Mouse (Mus musculus): ENCODE results near the gene Snx9. TPM values are rescaled to one million over a fixed set of nuclear protein-coding genes. Genes with fewer than 3 reads are reported as not detected.
A peak's percentile ranks its signal among the peaks of the same experiment; 100 is the strongest.

The Snx9 gene
- polyA plus RNA-seq, 1 experiment from 2014 or later = 31.3 TPM

- Histone ChIP-seq H3K4me3 (replicated peaks; ENCODE audit: low read length) (no peak overlapping the region), H3K4me1 (ENCODE audit: control insufficient read depth, insufficient read depth, low read length) (peaks cover 16% of the 10 kb centered on the region; the same call in 1 of the 2 replicates), H3K9ac (ENCODE audit: low read length) (no peak overlapping the region; the same call in 1 of the 2 replicates), H3K27ac (ENCODE audit: low read length) (peak overlapping the region; percentile 95), H3K27me3 (ENCODE audit: control insufficient read depth, insufficient read depth, low read length) (no peaks in the 10 kb centered on the region), H3K9me3 (replicated peaks; ENCODE audit: control insufficient read depth, low read length) (no peaks in the 10 kb centered on the region), H3K4me2 (ENCODE audit: low read depth, low read length) (peak overlapping the region; percentile 14; the same call in 1 of the 2 replicates), H3K36me3 (ENCODE audit: control insufficient read depth, insufficient read depth, low read length) (0 out of 2 replicates have a peak, but pooled peaks cover 9% of the 10 kb centered on the region)
- peak; percentile 90 for ATAC-seq (ENCODE audit: insufficient read depth, low FRiP score)
- 25% methylated on average over 7 of the region's 7 CpGs for WGBS
These were observed 52.0 kb downstream of the Snx9 start for GRCm38 (mm10) chr17:5893092-5893491.

- Histone ChIP-seq H3K36me3 (ENCODE audit: control insufficient read depth, insufficient read depth, low read length) (0 out of 2 replicates have a peak, but pooled peaks cover 9% of the 10 kb centered on the region), H3K27me3 (ENCODE audit: control insufficient read depth, insufficient read depth, low read length) (no peaks in the 10 kb centered on the region), H3K9ac (ENCODE audit: low read length) (peak overlapping the region; percentile 10; the same call in 1 of the 2 replicates), H3K9me3 (replicated peaks; ENCODE audit: control insufficient read depth, low read length) (no peaks in the 10 kb centered on the region), H3K27ac (ENCODE audit: low read length) (peak overlapping the region; percentile 95), H3K4me1 (ENCODE audit: control insufficient read depth, insufficient read depth, low read length) (peaks cover 16% of the 10 kb centered on the region; the same call in 1 of the 2 replicates), H3K4me3 (replicated peaks; ENCODE audit: low read length) (no peak overlapping the region), H3K4me2 (ENCODE audit: low read depth, low read length) (no peak overlapping the region)
- 63% methylated on average over 7 of the region's 7 CpGs for WGBS
- ATAC-seq (ENCODE audit: insufficient read depth, low FRiP score) = no peak
These were observed 52.5 kb downstream of the Snx9 start for GRCm38 (mm10) chr17:5893574-5894148.

- WGBS = 39% methylated on average over 4 of the region's 4 CpGs
- H3K4me3 ChIP-seq (replicated peaks; ENCODE audit: low read length) = no peak overlapping the region
These were observed 54.9 kb downstream of the Snx9 start for GRCm38 (mm10) chr17:5896066-5896465.

GRCm38 (mm10) chr17:5896607-5897006, 55.5 kb downstream of the Snx9 start:
- Histone ChIP-seq H3K9me3 (replicated peaks; ENCODE audit: control insufficient read depth, low read length) (no peaks in the 10 kb centered on the region), H3K27me3 (ENCODE audit: control insufficient read depth, insufficient read depth, low read length) (no peaks in the 10 kb centered on the region), H3K36me3 (ENCODE audit: control insufficient read depth, insufficient read depth, low read length) (peaks cover 4% of the 10 kb centered on the region; the same call in 1 of the 2 replicates), H3K4me3 (replicated peaks; ENCODE audit: low read length) (no peak overlapping the region), H3K4me2 (ENCODE audit: low read depth, low read length) (no peak overlapping the region), H3K4me1 (ENCODE audit: control insufficient read depth, insufficient read depth, low read length) (peaks cover 12% of the 10 kb centered on the region; the same call in 1 of the 2 replicates), H3K27ac (ENCODE audit: low read length) (peak overlapping the region; percentile 17; the same call in 1 of the 2 replicates), H3K9ac (ENCODE audit: low read length) (no peak overlapping the region)
- ATAC-seq (ENCODE audit: insufficient read depth, low FRiP score) = no peak
- 81% methylated on average over 7 of the region's 7 CpGs for WGBS

More at GRCm38 (mm10) chr17:5896066-5896465, 54.9 kb downstream of the Snx9 start:
- H3K9me3 ChIP-seq (replicated peaks; ENCODE audit: control insufficient read depth, low read length) = no peaks in the 10 kb centered on the region
- 0 out of 2 replicates have a peak overlapping the region, but pooled peaks have one; percentile 20 for H3K4me2 ChIP-seq (ENCODE audit: low read depth, low read length)
- peaks cover 12% of the 10 kb centered on the region; the same call in 1 of the 2 replicates for H3K4me1 ChIP-seq (ENCODE audit: control insufficient read depth, insufficient read depth, low read length)
- no peaks in the 10 kb centered on the region for H3K27me3 ChIP-seq (ENCODE audit: control insufficient read depth, insufficient read depth, low read length)
- peak overlapping the region; percentile 64 for H3K27ac ChIP-seq (ENCODE audit: low read length)
- H3K36me3 ChIP-seq (ENCODE audit: control insufficient read depth, insufficient read depth, low read length) = peaks cover 4% of the 10 kb centered on the region; the same call in 1 of the 2 replicates
- peak; percentile 76 for ATAC-seq (ENCODE audit: insufficient read depth, low FRiP score)
- no peak overlapping the region for H3K9ac ChIP-seq (ENCODE audit: low read length)

- ATAC-seq (ENCODE audit: insufficient read depth, low FRiP score) = no peak
- H3K27me3 ChIP-seq (ENCODE audit: control insufficient read depth, insufficient read depth, low read length) = no peaks in the 10 kb centered on the region
- H3K4me1 ChIP-seq (ENCODE audit: control insufficient read depth, insufficient read depth, low read length) = peaks cover 9% of the 10 kb centered on the region; the same call in 1 of the 2 replicates
- no peak overlapping the region for H3K9ac ChIP-seq (ENCODE audit: low read length)
- 89% methylated on average over 17 of the region's 17 CpGs for WGBS
- H3K9me3 ChIP-seq (replicated peaks; ENCODE audit: control insufficient read depth, low read length) = no peaks in the 10 kb centered on the region
- no peak overlapping the region for H3K27ac ChIP-seq (ENCODE audit: low read length)
- H3K4me3 ChIP-seq (replicated peaks; ENCODE audit: low read length) = no peak overlapping the region
- no peak overlapping the region for H3K4me2 ChIP-seq (ENCODE audit: low read depth, low read length)
- H3K36me3 ChIP-seq (ENCODE audit: control insufficient read depth, insufficient read depth, low read length) = peaks cover 4% of the 10 kb centered on the region; the same call in 1 of the 2 replicates
These were observed 56.4 kb downstream of the Snx9 start for GRCm38 (mm10) chr17:5897326-5898200.

- H3K4me2 ChIP-seq (ENCODE audit: low read depth, low read length) = no peak overlapping the region
- WGBS = 87% methylated on average over 6 of the region's 6 CpGs
- no peak overlapping the region for H3K4me3 ChIP-seq (replicated peaks; ENCODE audit: low read length)
- H3K9ac ChIP-seq (ENCODE audit: low read length) = no peak overlapping the region
- no peak for ATAC-seq (ENCODE audit: insufficient read depth, low FRiP score)
- H3K9me3 ChIP-seq (replicated peaks; ENCODE audit: control insufficient read depth, low read length) = no peaks in the 10 kb centered on the region
- peaks cover 4% of the 10 kb centered on the region; the same call in 1 of the 2 replicates for H3K36me3 ChIP-seq (ENCODE audit: control insufficient read depth, insufficient read depth, low read length)
- peaks cover 4% of the 10 kb centered on the region for H3K4me1 ChIP-seq (ENCODE audit: control insufficient read depth, insufficient read depth, low read length)
- H3K27me3 ChIP-seq (ENCODE audit: control insufficient read depth, insufficient read depth, low read length) = no peaks in the 10 kb centered on the region
- H3K27ac ChIP-seq (ENCODE audit: low read length) = no peak overlapping the region
These were observed 58.1 kb downstream of the Snx9 start for GRCm38 (mm10) chr17:5899251-5899650.

GRCm38 (mm10) chr17:5901381-5901780, 60.3 kb downstream of the Snx9 start:
- H3K4me2 ChIP-seq (ENCODE audit: low read depth, low read length) = no peak overlapping the region
- H3K9ac ChIP-seq (ENCODE audit: low read length) = no peak overlapping the region
- no peak for ATAC-seq (ENCODE audit: insufficient read depth, low FRiP score)
- no peak overlapping the region for H3K27ac ChIP-seq (ENCODE audit: low read length)
- H3K36me3 ChIP-seq (ENCODE audit: control insufficient read depth, insufficient read depth, low read length) = peaks cover 7% of the 10 kb centered on the region; the same call in 1 of the 2 replicates
- no peaks in the 10 kb centered on the region for H3K9me3 ChIP-seq (replicated peaks; ENCODE audit: control insufficient read depth, low read length)
- no peak overlapping the region for H3K4me3 ChIP-seq (replicated peaks; ENCODE audit: low read length)
- H3K27me3 ChIP-seq (ENCODE audit: control insufficient read depth, insufficient read depth, low read length) = no peaks in the 10 kb centered on the region
- 73% methylated on average over 5 of the region's 5 CpGs for WGBS
- H3K4me1 ChIP-seq (ENCODE audit: control insufficient read depth, insufficient read depth, low read length) = peaks cover 7% of the 10 kb centered on the region

GRCm38 (mm10) chr17:5903630-5904301, 62.6 kb downstream of the Snx9 start:
- no peaks in the 10 kb centered on the region for H3K27me3 ChIP-seq (ENCODE audit: control insufficient read depth, insufficient read depth, low read length)
- peak overlapping the region; percentile 76 for H3K27ac ChIP-seq (ENCODE audit: low read length)
- ATAC-seq (ENCODE audit: insufficient read depth, low FRiP score) = 0 out of 2 replicates have a peak, but pooled peaks have one; percentile 71
- H3K36me3 ChIP-seq (ENCODE audit: control insufficient read depth, insufficient read depth, low read length) = peaks cover 11% of the 10 kb centered on the region
- H3K9ac ChIP-seq (ENCODE audit: low read length) = no peak overlapping the region
- peaks cover 7% of the 10 kb centered on the region for H3K4me1 ChIP-seq (ENCODE audit: control insufficient read depth, insufficient read depth, low read length)
- 47% methylated on average over 6 of the region's 6 CpGs for WGBS
- H3K4me3 ChIP-seq (replicated peaks; ENCODE audit: low read length) = no peak overlapping the region
- 0 out of 2 replicates have a peak overlapping the region, but pooled peaks have one; percentile 16 for H3K4me2 ChIP-seq (ENCODE audit: low read depth, low read length)
- no peaks in the 10 kb centered on the region for H3K9me3 ChIP-seq (replicated peaks; ENCODE audit: control insufficient read depth, low read length)

Measured in stomach, embryonic 16.5 days (tissue).